Mouse (Mus musculus) monocyte, adult 5-6 weeks (primary cell): ENCODE measurements around the gene Dram1. TPM values are rescaled to one million over a fixed set of nuclear protein-coding genes. Genes with fewer than 3 reads are reported as not detected.

ENCODE experiments used
- ATAC-seq: fragments of 153-309, 156-312 bp; replicated peaks from 2 replicates; pipeline ENCODE4 v1.8.0; 2017; ENCODE audit warnings: mild to moderate bottlenecking; ENCODE audit not compliant: low TSS enrichment, insufficient number of reproducible peaks, severe bottlenecking, poor library complexity, low FRiP score
- total RNA-seq: library from RNA; stranded (forward); fragments of 200-1000, 200-491, 200-594 nt; gene quantifications from 3 replicates; pipeline ENCODE4 v1.2.3, GENCODE M21; 2017

Dram1 gene
- total RNA-seq, 1 experiment from 2014 or later: 24.5 TPM

- ATAC-seq: no peak
These were observed 61.7 kb downstream of the Dram1 start for GRCm38 (mm10) chr10:88317151-88317550.

- no peak for ATAC-seq
These were observed 64.0 kb downstream of the Dram1 start for GRCm38 (mm10) chr10:88314841-88315240.

GRCm38 (mm10) chr10:88309851-88310250 is 69.0 kb downstream of the Dram1 start:
- ATAC-seq: no peak

GRCm38 (mm10) chr10:88306235-88306634 is 72.6 kb downstream of the Dram1 start:
- ATAC-seq: no peak

- no peak for ATAC-seq
These were observed 74.6 kb downstream of the Dram1 start for GRCm38 (mm10) chr10:88304302-88304701.

GRCm38 (mm10) chr10:88303079-88303478 is 75.8 kb downstream of the Dram1 start:
- ATAC-seq: no peak

GRCm38 (mm10) chr10:88301802-88302470 is 76.9 kb downstream of the Dram1 start:
- no peak for ATAC-seq

- ATAC-seq: no peak
These were observed 81.9 kb downstream of the Dram1 start for GRCm38 (mm10) chr10:88296991-88297390.

- no peak for ATAC-seq
These were observed 83.8 kb downstream of the Dram1 start for GRCm38 (mm10) chr10:88295091-88295490.

GRCm38 (mm10) chr10:88288061-88288460 is 90.8 kb downstream of the Dram1 start:
- no peak for ATAC-seq

- no peak for ATAC-seq
These were observed 91.6 kb downstream of the Dram1 start for GRCm38 (mm10) chr10:88287261-88287660.

- ATAC-seq: no peak
These were observed 94.4 kb downstream of the Dram1 start for GRCm38 (mm10) chr10:88284343-88284990.

GRCm38 (mm10) chr10:88281699-88282098 is 97.2 kb downstream of the Dram1 start:
- no peak for ATAC-seq

GRCm38 (mm10) chr10:88274045-88274444 is 104.8 kb downstream of the Dram1 start:
- no peak for ATAC-seq

Other genes starting within 250 kb of the Dram1 start
- gene Parpbp, start 232.1 kb downstream of the Dram1 start, total RNA-seq: 0.49 to 4.7 TPM (median 1.3 TPM) in 3 replicates
- gene Nup37, start 232.1 kb downstream of the Dram1 start, total RNA-seq: 6.3 to 14.7 TPM (median 7.1 TPM) in 3 replicates
- 22.2 to 46.7 TPM (median 28.3 TPM) in 3 replicates for gene Washc3, start 178.0 kb downstream of the Dram1 start, total RNA-seq
- 28.7 to 62.7 TPM (median 37.0 TPM) in 3 replicates for gene Gnptab, start 52 bp upstream of the Dram1 start, total RNA-seq
- gene Sycp3, start 80.5 kb upstream of the Dram1 start, total RNA-seq: 0.68 to 3.5 TPM (median 2.7 TPM) in 3 replicates
- gene Chpt1, start 125.0 kb upstream of the Dram1 start, total RNA-seq: 13.3 to 26.4 TPM (median 15.1 TPM) in 3 replicates
- gene Mybpc1, start 226.1 kb upstream of the Dram1 start, total RNA-seq: not detected in 3 replicates